Mouse (Mus musculus) testis, adult 2 months (tissue): Measurements from ENCODE around the gene Kank1.

Experiments used
- CTCF ChIP-seq: fragments of 200-500 bp; IDR thresholded peaks from 2 replicates; pipeline ENCODE4 v1.5.1; 2012; ENCODE audit warnings: low read depth, mild to moderate bottlenecking, inconsistent platforms, low read length, moderate library complexity; ENCODE audit not compliant: control insufficient read depth, insufficient read depth, insufficient replicate concordance
- POLR2A ChIP-seq: fragments of 200-500 bp; IDR thresholded peaks from 2 replicates; pipeline ENCODE4 v1.6.1; 2012; ENCODE audit warnings: low read depth, mild to moderate bottlenecking, inconsistent platforms, low read length, moderate library complexity; ENCODE audit not compliant: control insufficient read depth

GRCm38 (mm10) chr19:25326002-25326300 is 89.2 kb downstream of the Kank1 start:
- TF ChIP-seq CTCF = no peak
- no peak for TF ChIP-seq POLR2A
